Mouse (Mus musculus) thymus, adult 2 months (tissue): ENCODE measurements around the gene Cnnm3.

Experiments
- CTCF ChIP-seq: fragments of 200-500 bp; IDR thresholded peaks from 2 replicates; pipeline ENCODE4 v1.5.1; 2012; ENCODE audit warnings: mild to moderate bottlenecking, control low read depth, low read length, moderate library complexity, borderline replicate concordance; ENCODE audit not compliant: control insufficient read depth, poor library complexity, insufficient read depth; ENCODE audit errors: extremely low read depth
- POLR2A ChIP-seq: fragments of 200-500 bp; IDR thresholded peaks from 2 replicates; pipeline ENCODE4 v1.6.1; 2012; ENCODE audit warnings: mild to moderate bottlenecking, low read length, control low read depth, moderate library complexity; ENCODE audit not compliant: control insufficient read depth, poor library complexity, insufficient read depth; ENCODE audit errors: extremely low read depth

GRCm38 (mm10) chr1:36483825-36484224, 27.8 kb upstream of the Cnnm3 start:
- TF ChIP-seq POLR2A, result no peak
- no peak for TF ChIP-seq CTCF
